In genomic region chr11:80079751-80080150, GRCm38 (mm10) we compare ENCODE assay signal across 7 mouse cellular contexts. TPM values are rescaled to one million over a fixed set of nuclear protein-coding genes. Genes with fewer than 3 reads are reported as not detected.
DNase-seq lines count a peak whose midpoint lies in the region; ATAC-seq and TF ChIP-seq lines count a peak whose summit lies in the region.

No protein-coding gene starts in this region.

- ATAC-seq in forebrain, embryonic 14.5 days, result no peak
- peak; percentile 16; the same call in 1 of the 2 replicates for ATAC-seq in liver, embryonic 11.5 days (replicated peaks; ENCODE audit: low FRiP score)

- TF ChIP-seq POLR2A in spleen, adult 2 months (IDR thresholded peaks at IDR 0.05; ENCODE audit: low read depth, low read length), result no peak

- peak overlapping the region; percentile 92 for H3K4me3 ChIP-seq in spleen, adult 2 months (ENCODE audit: extremely low read depth, insufficient read depth, insufficient read length)
- peak overlapping the region; percentile 76 for H3K4me3 ChIP-seq in forebrain, embryonic 14.5 days (ENCODE audit: low read depth, low read length)
- H3K4me3 ChIP-seq in liver, embryonic 11.5 days (ENCODE audit: low read depth, low read length), result peak overlapping the region; percentile 74

- peaks cover 5% of the 10 kb centered on the region for H3K36me3 ChIP-seq in spleen, adult 2 months (ENCODE audit: control insufficient read depth, insufficient read depth, low read length)
- no peaks in the 10 kb centered on the region for H3K36me3 ChIP-seq in forebrain, embryonic 14.5 days (ENCODE audit: control insufficient read depth, insufficient read depth, low read length)
- H3K36me3 ChIP-seq in liver, embryonic 11.5 days (ENCODE audit: control insufficient read depth, insufficient read depth, low read length), result peaks cover 11% of the 10 kb centered on the region

- no peak for DNase-seq in spleen, adult 2 months (ENCODE audit: low read depth in 1 of 2, low spot score in 2 of 2)
- no peak for DNase-seq in spleen, adult 18-20 months
- no peak for DNase-seq in forebrain, embryonic 14.5 days (ENCODE audit: low spot score)
- no peak for DNase-seq in liver, embryonic 11.5 days (ENCODE audit: low spot score)
- DNase-seq in adrenal gland, postnatal 14 days, result no peak
- no peak for DNase-seq in left cerebral cortex, postnatal 14 days (ENCODE audit: low spot score in 2 of 2)
- DNase-seq in right cerebral cortex, postnatal 10 days (ENCODE audit: low spot score in 2 of 2), result no peak

- peak overlapping the region; percentile 74 for H3K4me2 ChIP-seq in forebrain, embryonic 14.5 days (ENCODE audit: low read length)
- peak overlapping the region; percentile 72 for H3K4me2 ChIP-seq in liver, embryonic 11.5 days

- no peaks in the 10 kb centered on the region for H3K27me3 ChIP-seq in spleen, adult 2 months (ENCODE audit: control insufficient read depth, insufficient read depth, low read length)
- no peaks in the 10 kb centered on the region for H3K27me3 ChIP-seq in forebrain, embryonic 14.5 days (replicated peaks; ENCODE audit: control insufficient read depth, insufficient read depth, low read length)
- no peaks in the 10 kb centered on the region for H3K27me3 ChIP-seq in liver, embryonic 11.5 days (replicated peaks; ENCODE audit: control insufficient read depth, insufficient read depth, low read length)

- no peak for TF ChIP-seq CTCF in spleen, adult 2 months (IDR thresholded peaks at IDR 0.05; ENCODE audit: extremely low read depth, insufficient read depth, insufficient read length, insufficient replicate concordance)

- peaks cover 7% of the 10 kb centered on the region for H3K4me1 ChIP-seq in spleen, adult 2 months (ENCODE audit: control insufficient read depth, insufficient read depth, insufficient read length)
- H3K4me1 ChIP-seq in forebrain, embryonic 14.5 days (ENCODE audit: control insufficient read depth, insufficient read depth, low read length), result peaks cover 6% of the 10 kb centered on the region
- peaks cover 25% of the 10 kb centered on the region for H3K4me1 ChIP-seq in liver, embryonic 11.5 days (replicated peaks; ENCODE audit: control insufficient read depth, insufficient read depth, low read length)

- H3K9me3 ChIP-seq in forebrain, embryonic 14.5 days (replicated peaks; ENCODE audit: control insufficient read depth, low read length), result no peaks in the 10 kb centered on the region
- H3K9me3 ChIP-seq in liver, embryonic 11.5 days (ENCODE audit: control insufficient read depth, low read length), result no peaks in the 10 kb centered on the region

- H3K9ac ChIP-seq in forebrain, embryonic 14.5 days (ENCODE audit: low read length), result peak overlapping the region; percentile 84
- peak overlapping the region; percentile 95 for H3K9ac ChIP-seq in liver, embryonic 11.5 days (ENCODE audit: low read depth, low read length)

- H3K27ac ChIP-seq in spleen, adult 2 months (ENCODE audit: insufficient read depth, low read length), result peak overlapping the region; percentile 97; the same call in 1 of the 2 replicates
- H3K27ac ChIP-seq in forebrain, embryonic 14.5 days (ENCODE audit: low read depth, low read length), result no peak overlapping the region
- H3K27ac ChIP-seq in liver, embryonic 11.5 days (ENCODE audit: low read depth, low read length), result peak overlapping the region; percentile 100

- intact Hi-C loops in left cerebral cortex, postnatal 14 days (cut with DNase I), result no loop called here

- 8% methylated on average over 6 of the region's 6 CpGs for WGBS in spleen, adult 2 months
- WGBS in forebrain, embryonic 14.5 days, result 75% methylated on average over 6 of the region's 6 CpGs
- 26% methylated on average over 6 of the region's 6 CpGs for WGBS in liver, embryonic 11.5 days

RNA-seq across cellular contexts. Expression of gene Crlf3, which starts 1.0 kb away (rescaled TPM):
- polyA plus RNA-seq in spleen, adult 2 months (2012; rRNA removed), result 49.7 and 52.2 TPM in 2 replicates
- 17.6 and 18.7 TPM in 2 replicates for polyA plus RNA-seq in forebrain, embryonic 14.5 days (2014; fragmentation: Nextera tagmentation; extraction: Ambion mirVana)
- polyA plus RNA-seq in liver, embryonic 11.5 days (2014; fragmentation: Nextera tagmentation; extraction: Ambion mirVana), result 99.7 and 116 TPM in 2 replicates
- total RNA-seq in adrenal gland, postnatal 14 days (2021), result 21.5 and 32.2 TPM in 2 replicates
- total RNA-seq in left cerebral cortex, postnatal 14 days (2021), result 10 to 100 TPM; 13.6 to 14.1 TPM

RNA-seq across cellular contexts. Expression of gene Atad5, which starts 9.4 kb away (rescaled TPM):
- polyA plus RNA-seq in spleen, adult 2 months (2012; rRNA removed), result 0.60 and 0.62 TPM in 2 replicates
- 8.8 and 9.0 TPM in 2 replicates for polyA plus RNA-seq in forebrain, embryonic 14.5 days (2014; fragmentation: Nextera tagmentation; extraction: Ambion mirVana)
- 19.4 and 23.6 TPM in 2 replicates for polyA plus RNA-seq in liver, embryonic 11.5 days (2014; fragmentation: Nextera tagmentation; extraction: Ambion mirVana)
- total RNA-seq in adrenal gland, postnatal 14 days (2021), result 4.6 and 4.7 TPM in 2 replicates
- total RNA-seq in left cerebral cortex, postnatal 14 days (2021), result 1 to 10 TPM; 3.0 to 3.9 TPM
